Mouse (Mus musculus) splenic B cell, adult 2 months (primary cell): ENCODE data around the gene Ppm1g.

ENCODE experiments used
- DNase-seq: peaks from one replicate; pipeline ENCODE4 v3.0.0-alpha.2; 2011; ENCODE audit warnings: low read depth, low spot score
- H3K27me3 ChIP-seq: 2 replicates; pipeline ENCODE4 v1.6.1; 2012; ENCODE audit warnings: mild to moderate bottlenecking, low read length, moderate library complexity, mixed read lengths; ENCODE audit not compliant: control insufficient read depth, poor library complexity, insufficient read depth, severe bottlenecking
- H3K36me3 ChIP-seq: 2 replicates; pipeline ENCODE4 v1.6.1; 2012; ENCODE audit warnings: mild to moderate bottlenecking, low read length, moderate library complexity, mixed read lengths; ENCODE audit not compliant: control insufficient read depth, poor library complexity, insufficient read depth, severe bottlenecking

Ppm1g gene

DNA sequence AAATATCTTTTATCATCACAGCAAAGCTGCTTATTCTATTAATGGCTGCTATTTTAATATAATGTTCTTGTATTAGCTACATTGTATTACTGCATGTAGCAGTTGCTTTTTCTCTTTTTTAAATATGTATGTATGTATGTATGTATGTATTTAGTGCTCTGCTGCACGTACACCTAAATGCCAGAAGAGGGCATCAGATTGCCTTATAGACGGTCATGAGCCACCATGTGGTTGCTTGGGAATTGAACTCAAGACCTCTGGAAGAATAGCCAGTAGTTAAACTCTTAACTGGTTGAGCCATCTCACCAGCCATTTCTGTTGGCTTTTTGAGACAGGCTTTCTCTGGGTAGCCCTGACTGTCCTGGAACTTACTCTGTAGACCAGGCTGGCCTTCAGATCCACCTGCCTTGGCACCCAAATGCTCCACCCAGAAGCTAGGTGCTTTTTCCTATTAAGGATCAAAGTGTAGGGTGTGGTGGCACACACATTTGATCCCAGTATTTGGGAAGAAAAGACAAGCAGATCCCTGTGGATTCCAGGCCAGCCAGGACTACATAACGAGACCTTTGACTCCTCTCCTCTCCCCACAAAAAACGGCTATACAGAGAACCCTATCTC lies 32.2 kb downstream of the Ppm1g start:
- no peaks in the 10 kb centered on the region for H3K27me3 ChIP-seq
- DNase-seq: peak; percentile 67
- H3K36me3 ChIP-seq: peaks cover 2% of the 10 kb centered on the region; the same call in 1 of the 2 replicates

DNA sequence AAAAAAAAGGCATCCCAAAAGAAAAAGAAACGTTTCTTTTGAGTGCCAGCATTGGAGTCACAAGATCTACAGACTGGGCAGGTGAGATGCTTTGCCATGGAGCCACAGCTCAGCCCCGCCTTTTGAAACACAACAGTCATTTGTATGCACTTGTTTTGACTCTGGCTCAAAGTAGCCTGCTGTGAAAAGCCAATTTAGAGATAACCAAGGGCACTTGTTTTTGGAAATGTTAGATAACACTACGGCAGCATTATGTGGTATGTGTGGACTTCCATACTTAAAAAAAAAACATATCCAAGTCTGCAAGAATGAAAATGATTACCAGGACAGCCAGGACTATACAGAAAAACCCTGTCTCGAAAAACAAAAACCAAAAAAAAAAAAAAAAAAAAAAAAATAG lies 36.8 kb downstream of the Ppm1g start:
- Histone ChIP-seq H3K27me3 (no peaks in the 10 kb centered on the region), H3K36me3 (peaks cover 2% of the 10 kb centered on the region; the same call in 1 of the 2 replicates)
- DNase-seq: no peak

DNA sequence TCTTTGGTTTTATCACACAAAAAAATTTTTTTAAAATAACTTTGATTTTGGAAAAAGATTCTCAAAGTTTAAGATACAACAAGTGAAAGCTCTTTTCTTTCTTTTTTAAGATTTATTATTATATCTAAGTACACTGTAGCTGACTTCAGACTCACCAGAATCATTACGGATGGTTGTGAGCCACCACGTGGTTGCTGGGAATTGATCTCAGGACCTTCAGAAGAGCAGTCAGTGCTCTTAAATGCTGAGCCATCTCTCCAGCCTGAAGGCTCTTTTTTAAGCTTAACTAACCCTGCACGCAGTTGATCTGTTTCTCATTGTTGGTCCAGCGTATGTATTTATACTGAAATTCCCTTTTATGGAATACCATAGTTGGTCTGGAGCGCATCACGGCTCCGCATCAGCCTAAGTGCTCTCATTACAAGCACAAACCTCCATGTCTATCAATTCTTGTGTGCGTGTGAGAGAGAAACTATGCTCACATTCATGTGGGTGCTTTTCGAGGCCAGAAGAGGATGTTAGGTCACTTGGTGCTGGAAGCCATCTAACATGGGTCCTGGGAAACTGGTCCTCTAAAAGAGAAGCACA lies 39.2 kb downstream of the Ppm1g start:
- H3K27me3 ChIP-seq: no peaks in the 10 kb centered on the region
- H3K36me3 ChIP-seq: no peaks in the 10 kb centered on the region; the same call in 1 of the 2 replicates
- no peak for DNase-seq

DNA sequence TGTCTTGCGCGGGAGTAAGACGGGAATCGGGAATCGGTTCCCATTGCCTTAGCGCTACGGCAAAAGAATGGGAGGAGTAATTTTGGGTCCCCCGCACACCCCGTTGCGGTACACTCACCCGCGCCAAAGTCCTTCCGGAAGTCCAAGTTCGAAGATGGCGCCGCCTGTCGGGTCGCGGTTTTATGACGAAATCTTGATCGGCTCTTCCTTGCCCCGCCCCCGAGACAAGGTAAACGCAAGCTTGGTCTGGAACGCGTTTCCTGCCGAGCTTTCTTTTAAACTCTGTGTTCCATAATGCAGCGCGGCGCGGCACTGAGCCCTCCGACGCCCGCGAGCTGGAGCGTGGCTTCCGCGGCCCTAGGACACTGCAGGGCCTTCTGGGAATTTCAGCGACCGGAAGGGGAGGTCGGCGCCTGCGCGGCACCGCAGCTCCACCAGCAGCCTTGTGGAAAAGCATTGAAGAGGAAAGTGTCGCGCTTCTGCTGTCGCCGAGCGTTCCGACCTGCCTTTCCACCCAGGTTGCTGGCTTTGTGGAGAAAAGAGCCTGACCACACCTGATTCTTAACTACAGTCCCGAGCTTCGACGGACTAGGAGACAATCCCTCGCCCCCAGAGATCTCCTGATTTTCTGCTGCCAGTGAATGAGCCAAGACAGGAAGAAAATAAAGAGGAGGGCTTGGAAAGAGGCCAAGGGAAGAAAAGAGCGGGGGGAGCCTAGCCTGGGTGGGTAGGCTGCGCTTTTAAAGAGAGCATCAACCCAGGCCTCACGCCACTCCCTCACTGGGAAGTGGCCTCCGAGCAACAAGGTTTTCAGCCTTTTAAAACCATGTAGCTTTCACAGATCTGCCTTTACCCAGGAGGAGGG lies 40.5 kb downstream of the Ppm1g start, which contains the start of the genes Gm29609 and Gtf3c2:
Gene Gm29609, minus strand, starts transcription at position 146 of the 865 bp plus-strand sequence.
Gene Gtf3c2, minus strand, starts transcription at position 379 of the 865 bp plus-strand sequence.
- Histone ChIP-seq H3K27me3 (no peaks in the 10 kb centered on the region), H3K36me3 (no peaks in the 10 kb centered on the region; the same call in 1 of the 2 replicates)
- peak; percentile 97 for DNase-seq

DNA sequence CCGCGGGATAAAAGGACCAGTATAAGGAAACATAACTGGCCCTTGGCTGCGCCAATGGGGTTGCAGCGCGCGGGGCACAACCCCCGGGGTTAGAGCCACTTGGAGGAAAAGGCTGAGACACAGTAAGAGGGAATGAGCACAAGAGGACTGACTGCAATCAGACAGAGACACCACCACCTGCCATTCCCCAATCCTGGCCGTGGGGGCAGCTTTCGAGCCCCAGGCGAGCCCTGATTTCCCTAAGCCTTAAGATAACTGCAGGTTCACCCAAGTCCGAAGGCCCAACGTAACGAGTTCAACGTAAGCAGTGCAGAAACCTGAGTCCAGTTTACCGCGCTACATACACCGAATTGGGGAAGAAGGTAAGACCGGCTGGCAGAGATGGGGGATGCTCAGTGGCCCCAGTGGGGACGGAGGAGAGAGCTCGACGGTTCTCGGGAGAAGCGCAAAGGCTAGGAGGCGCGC lies 41.2 kb downstream of the Ppm1g start:
- DNase-seq: no peak
- no peaks in the 10 kb centered on the region; the same call in 1 of the 2 replicates for H3K36me3 ChIP-seq
- H3K27me3 ChIP-seq: no peaks in the 10 kb centered on the region

DNA sequence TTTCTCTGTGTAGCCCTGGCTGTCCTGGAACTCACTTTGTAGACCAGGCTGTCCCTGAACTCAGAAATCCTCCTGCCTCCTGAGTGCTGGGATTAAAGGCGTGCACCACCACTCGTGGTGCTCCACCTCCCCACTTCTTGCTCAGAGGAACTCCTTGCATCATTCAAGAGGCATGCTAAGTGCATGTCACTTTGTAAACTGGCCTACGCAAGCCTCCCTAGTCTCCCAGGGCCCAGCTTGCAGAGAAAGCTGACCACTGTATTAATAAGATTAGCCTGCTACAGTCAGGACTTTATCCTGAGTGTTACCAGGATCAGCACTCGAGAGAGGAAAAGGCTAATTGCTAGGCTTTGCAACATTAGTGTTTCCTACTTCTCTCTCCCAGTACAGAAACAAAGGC lies 51.9 kb downstream of the Ppm1g start:
- H3K27me3 ChIP-seq: no peaks in the 10 kb centered on the region
- peaks cover 31% of the 10 kb centered on the region for H3K36me3 ChIP-seq
- no peak for DNase-seq

DNA sequence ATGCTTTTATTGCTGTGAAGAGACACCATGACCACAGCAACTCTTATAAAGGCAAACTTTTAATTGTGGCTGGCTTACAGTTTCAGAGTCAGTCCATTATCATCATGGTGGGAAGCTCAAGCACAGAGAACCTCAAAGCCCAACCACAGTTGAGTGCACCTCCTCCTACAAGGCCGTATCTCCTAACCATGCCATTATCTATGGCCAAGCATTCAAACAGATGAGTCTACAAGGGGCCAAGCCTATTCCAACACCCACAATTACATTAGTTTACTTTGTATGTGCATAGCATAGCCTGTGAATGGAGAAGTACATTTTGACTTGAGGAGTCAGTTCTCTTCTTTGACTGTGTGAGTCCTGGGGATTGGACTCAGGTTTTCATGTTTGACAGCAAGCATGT lies 55.6 kb downstream of the Ppm1g start:
- H3K36me3 ChIP-seq: peaks cover 23% of the 10 kb centered on the region
- DNase-seq: no peak
- no peaks in the 10 kb centered on the region for H3K27me3 ChIP-seq

DNA sequence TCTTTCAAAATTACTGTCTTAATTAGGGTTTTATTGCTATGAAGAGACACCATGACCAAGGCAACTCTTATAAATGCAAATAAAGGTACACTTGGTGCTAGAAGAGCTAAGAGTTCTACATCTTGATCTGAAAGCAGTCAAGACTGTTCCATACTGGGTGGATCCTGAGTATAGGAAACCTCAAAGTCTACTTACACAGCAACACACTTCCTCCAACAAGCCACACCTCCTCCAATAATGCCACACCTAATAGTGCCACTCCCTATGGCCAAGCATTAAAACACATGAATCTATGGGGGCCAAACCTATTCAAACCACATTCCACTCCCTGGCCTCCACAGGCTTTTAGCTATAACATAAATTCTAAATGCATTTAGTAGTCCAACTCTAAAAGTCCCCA lies 58.0 kb downstream of the Ppm1g start:
- no peak for DNase-seq
- no peaks in the 10 kb centered on the region for H3K27me3 ChIP-seq
- H3K36me3 ChIP-seq: peaks cover 27% of the 10 kb centered on the region

DNA sequence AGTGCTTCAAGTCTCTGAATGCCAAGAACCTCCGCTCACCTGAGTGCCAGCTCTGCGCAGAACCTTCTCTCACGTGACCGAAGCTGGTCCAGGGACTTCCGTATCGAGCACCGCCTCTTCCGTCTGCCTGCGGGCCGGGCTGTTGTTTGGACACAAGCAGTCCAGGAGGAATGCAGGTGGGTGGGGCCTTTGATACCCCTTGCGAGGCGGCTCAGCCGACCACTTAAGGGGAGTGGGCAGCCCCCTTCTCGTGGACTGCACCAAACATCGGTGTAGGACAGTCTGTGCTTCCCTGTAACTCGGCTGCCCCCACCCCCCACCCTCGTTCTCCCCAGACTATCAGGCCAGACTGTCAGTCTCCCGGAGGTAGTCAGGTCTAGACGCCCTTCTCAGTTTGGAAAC lies 66.3 kb downstream of the Ppm1g start, which contains the start of gene Mpv17:
Gene Mpv17, minus strand, starts transcription at position 100 of the 402 bp plus-strand sequence.
- Histone ChIP-seq H3K27me3 (no peaks in the 10 kb centered on the region), H3K36me3 (peaks cover 16% of the 10 kb centered on the region)
- DNase-seq: peak; percentile 84

DNA sequence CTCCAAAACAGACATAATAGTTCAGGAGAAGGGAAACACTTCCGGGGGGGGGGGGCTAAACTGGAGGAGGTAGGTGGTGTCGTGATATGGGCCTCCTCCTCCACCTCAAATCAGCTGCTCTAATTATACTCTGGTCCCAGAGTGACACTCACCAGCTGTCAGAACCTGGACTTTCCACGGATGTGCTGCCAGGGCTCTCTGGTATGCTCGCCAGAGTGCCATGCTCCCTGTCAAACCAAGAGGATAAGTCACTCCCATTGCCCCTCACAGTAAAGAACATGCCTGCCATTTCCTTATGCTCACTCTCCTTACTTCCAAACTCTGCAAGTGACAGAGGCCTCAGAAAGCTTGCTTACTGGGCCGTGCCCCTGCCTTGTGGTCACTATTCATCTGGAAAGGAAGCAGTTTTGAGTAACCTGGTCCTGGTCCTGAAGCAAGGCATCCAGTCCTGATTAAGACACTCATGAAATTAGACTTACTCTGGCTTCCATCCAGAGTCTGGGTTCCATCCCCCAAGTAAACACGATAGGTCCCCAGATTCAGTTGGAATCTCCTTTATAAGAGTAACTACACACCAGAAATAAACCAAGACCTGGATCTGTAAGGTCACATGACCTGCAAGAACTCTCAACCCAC lies 66.9 kb downstream of the Ppm1g start:
- Histone ChIP-seq H3K27me3 (no peaks in the 10 kb centered on the region), H3K36me3 (peaks cover 11% of the 10 kb centered on the region)
- DNase-seq: no peak
